Mouse (Mus musculus): ENCODE data around the gene Eif4e1b. TPM values are rescaled to one million over a fixed set of nuclear protein-coding genes. Genes with fewer than 3 reads are reported as not detected.

Eif4e1b gene
- not detected in 2 replicates for polyA plus RNA-seq (2014; fragmentation: Nextera tagmentation; extraction: Ambion mirVana)

DNA sequence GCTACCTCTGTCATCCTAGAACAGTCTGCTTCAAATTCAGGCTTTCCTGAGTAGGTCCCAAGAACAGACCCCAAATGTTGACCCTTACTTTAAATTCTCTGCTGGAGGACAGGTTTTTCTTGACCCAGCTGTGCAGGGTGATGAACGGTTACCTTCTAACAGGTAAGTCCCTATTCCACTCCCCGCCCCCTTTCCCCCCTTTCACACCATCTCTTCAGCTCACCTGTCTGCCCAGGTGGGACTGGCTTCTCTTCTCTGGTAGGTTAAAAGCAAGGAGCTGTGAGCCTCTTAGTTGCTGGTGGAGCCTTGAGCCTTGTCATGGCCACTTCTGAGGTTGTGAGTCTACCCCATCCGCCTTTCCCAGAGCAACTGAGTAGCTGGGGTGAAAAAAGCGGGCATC, at the start of gene Eif4e1b:
Gene Eif4e1b (plus strand): TSS at position 301 of the 400 bp plus-strand sequence.
- no peak within 1 kb of the TSS for H3K9ac ChIP-seq
- no peaks in the 10 kb centered on the region for H3K36me3 ChIP-seq (replicated peaks; ENCODE audit: control insufficient read depth, insufficient read depth)
- H3K4me1 ChIP-seq (replicated peaks; ENCODE audit: control insufficient read depth, insufficient read depth, low read length): no peaks in the 10 kb centered on the region
- WGBS: 86% methylated on average over 4 of the region's 4 CpGs
- H3K4me2 ChIP-seq (replicated peaks): no peak within 1 kb of the TSS
- DNase-seq (ENCODE audit: low spot score) (no peak), ATAC-seq (ENCODE audit: low FRiP score) (no peak)
- H3K4me3 ChIP-seq (replicated peaks; ENCODE audit: low read length): no peak within 1 kb of the TSS
- H3K27me3 ChIP-seq (ENCODE audit: control insufficient read depth, insufficient read depth, low read length): no peaks in the 10 kb centered on the region
- H3K9me3 ChIP-seq (ENCODE audit: control insufficient read depth, low read length): no peaks in the 10 kb centered on the region
- no peak within 1 kb of the TSS for H3K27ac ChIP-seq

DNA sequence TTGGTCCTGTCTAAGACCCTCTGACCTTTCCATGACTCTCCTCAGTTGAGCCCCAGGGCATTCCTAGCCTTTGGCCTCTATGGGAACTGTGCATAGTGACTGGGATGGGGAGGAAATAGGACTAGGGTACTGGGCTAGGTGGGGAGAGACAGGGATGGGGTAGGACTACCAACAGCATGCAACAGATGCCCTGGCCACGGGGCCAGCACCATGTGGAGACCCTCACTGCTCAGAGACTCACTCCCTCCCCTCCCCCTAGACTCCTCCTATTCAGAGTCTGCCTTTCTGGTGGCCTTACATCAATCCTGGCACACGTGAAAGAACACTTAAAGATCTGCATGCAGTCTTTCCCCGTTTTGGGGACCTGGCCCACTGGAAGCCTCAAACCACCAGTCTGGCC, 46.9 kb upstream of the Eif4e1b start:
- Histone ChIP-seq H3K4me1 (replicated peaks; ENCODE audit: control insufficient read depth, insufficient read depth, low read length) (no peaks in the 10 kb centered on the region; the same call in 1 of the 2 replicates), H3K9me3 (ENCODE audit: control insufficient read depth, low read length) (no peaks in the 10 kb centered on the region), H3K4me3 (replicated peaks; ENCODE audit: low read length) (no peak overlapping the region), H3K9ac (no peak overlapping the region), H3K36me3 (replicated peaks; ENCODE audit: control insufficient read depth, insufficient read depth) (peaks cover 68% of the 10 kb centered on the region), H3K4me2 (replicated peaks) (no peak overlapping the region), H3K27ac (no peak overlapping the region), H3K27me3 (ENCODE audit: control insufficient read depth, insufficient read depth, low read length) (peaks cover 20% of the 10 kb centered on the region; the same call in 1 of the 2 replicates)
- ATAC-seq (ENCODE audit: low FRiP score): no peak
- 23% methylated on average over 3 of the region's 3 CpGs for WGBS
- DNase-seq (ENCODE audit: low spot score): no peak

DNA sequence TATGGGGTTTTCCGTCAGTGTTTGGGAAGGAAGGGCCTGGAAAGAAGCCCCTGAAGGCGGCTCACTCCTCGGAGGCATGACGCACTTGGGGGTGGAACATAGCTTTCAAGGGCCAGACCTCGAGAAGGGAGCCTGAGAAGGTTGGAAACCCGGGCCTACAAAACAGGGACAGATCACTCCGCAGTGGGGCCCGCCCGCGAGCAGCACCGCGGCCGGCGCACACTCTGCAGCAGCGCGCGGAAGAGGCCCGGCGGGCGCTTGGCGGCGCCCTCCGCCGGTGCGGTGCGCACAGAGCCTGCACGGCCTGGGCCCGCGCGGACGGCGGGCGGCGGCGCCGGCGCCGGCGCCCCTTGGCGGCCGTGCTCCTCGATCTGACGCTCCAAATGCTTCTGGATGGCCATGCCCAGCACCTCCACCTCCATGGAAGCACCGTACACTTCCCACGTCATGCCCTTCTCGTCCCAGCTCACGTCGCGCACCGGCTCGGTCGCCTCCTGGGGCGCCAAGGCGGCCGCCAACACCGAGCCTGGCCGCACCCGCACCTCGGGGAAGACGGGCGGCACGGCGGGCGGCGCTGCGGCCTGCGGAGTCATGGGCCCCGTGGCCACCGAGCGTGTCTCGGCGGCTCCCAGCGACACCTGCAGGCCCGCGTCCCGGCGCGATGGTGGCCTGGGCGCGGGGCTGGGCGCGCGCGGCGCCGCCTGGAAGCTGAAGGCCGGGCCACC, 46.1 kb upstream of the Eif4e1b start:
- DNase-seq (ENCODE audit: low spot score) (peak; percentile 46), ATAC-seq (ENCODE audit: low FRiP score) (0 out of 2 replicates have a peak, but pooled peaks have one; percentile 46)
- WGBS: 3% methylated on average over 73 of the region's 87 CpGs
- H3K4me1 ChIP-seq (replicated peaks; ENCODE audit: control insufficient read depth, insufficient read depth, low read length): no peaks in the 10 kb centered on the region; the same call in 1 of the 2 replicates
- H3K27me3 ChIP-seq (ENCODE audit: control insufficient read depth, insufficient read depth, low read length): peaks cover 20% of the 10 kb centered on the region; the same call in 1 of the 2 replicates
- peak overlapping the region; percentile 39 for H3K9ac ChIP-seq
- no peak overlapping the region for H3K27ac ChIP-seq
- H3K9me3 ChIP-seq (ENCODE audit: control insufficient read depth, low read length): no peaks in the 10 kb centered on the region
- peaks cover 69% of the 10 kb centered on the region for H3K36me3 ChIP-seq (replicated peaks; ENCODE audit: control insufficient read depth, insufficient read depth)
- peak overlapping the region; percentile 42 for H3K4me2 ChIP-seq (replicated peaks)
- H3K4me3 ChIP-seq (replicated peaks; ENCODE audit: low read length): peak overlapping the region; percentile 14

DNA sequence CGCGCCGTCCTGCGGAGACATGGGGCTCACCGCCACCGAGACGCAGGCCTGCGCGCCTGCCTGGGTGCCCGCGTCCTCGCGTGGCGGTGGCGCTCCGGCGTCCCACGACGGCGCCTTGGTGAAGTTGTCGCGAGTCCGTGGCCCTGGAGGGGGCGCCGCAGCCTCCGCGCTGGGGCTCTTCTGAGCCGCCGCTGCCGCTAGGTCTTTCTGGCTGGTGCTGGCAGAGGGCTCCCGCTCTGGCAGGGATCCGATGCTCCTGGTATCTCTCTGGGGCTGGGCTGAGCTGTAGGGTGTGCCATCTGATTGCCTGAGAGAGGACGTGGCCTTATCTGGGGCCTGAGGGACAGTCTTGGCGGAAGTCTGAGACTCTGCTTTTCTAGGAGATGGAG, 45.6 kb upstream of the Eif4e1b start:
- 9% methylated on average over 20 of the region's 34 CpGs for WGBS
- Histone ChIP-seq H3K4me3 (replicated peaks; ENCODE audit: low read length) (peak overlapping the region; percentile 14; the same call in 1 of the 2 replicates), H3K9me3 (ENCODE audit: control insufficient read depth, low read length) (no peaks in the 10 kb centered on the region), H3K27me3 (ENCODE audit: control insufficient read depth, insufficient read depth, low read length) (peaks cover 20% of the 10 kb centered on the region; the same call in 1 of the 2 replicates), H3K27ac (no peak overlapping the region), H3K9ac (peak overlapping the region; percentile 39; the same call in 1 of the 2 replicates), H3K4me2 (replicated peaks) (peak overlapping the region; percentile 42), H3K4me1 (replicated peaks; ENCODE audit: control insufficient read depth, insufficient read depth, low read length) (no peaks in the 10 kb centered on the region; the same call in 1 of the 2 replicates), H3K36me3 (replicated peaks; ENCODE audit: control insufficient read depth, insufficient read depth) (peaks cover 71% of the 10 kb centered on the region)
- no peak for DNase-seq (ENCODE audit: low spot score)
- ATAC-seq (ENCODE audit: low FRiP score): no peak

DNA sequence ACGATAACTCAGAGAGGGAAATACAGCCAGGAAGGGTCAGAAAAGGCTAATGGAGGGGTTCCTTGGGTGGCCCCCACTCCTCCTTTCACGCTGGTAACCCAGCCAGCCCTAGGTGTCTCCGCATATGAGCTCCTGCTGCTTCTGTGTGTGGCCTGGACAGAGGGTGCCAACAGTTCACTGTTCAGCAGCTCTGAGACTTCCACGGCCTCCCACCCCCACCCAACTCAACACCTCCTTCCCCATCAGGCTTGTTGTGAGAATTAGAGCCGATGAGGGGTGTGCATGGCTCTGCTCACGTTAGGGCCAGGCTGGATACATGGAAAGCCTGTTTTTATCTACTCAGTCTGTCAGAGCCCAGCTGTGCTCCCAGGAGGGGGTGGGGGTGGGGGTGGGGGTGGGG, 37.7 kb upstream of the Eif4e1b start:
- peaks cover 3% of the 10 kb centered on the region for H3K27me3 ChIP-seq (ENCODE audit: control insufficient read depth, insufficient read depth, low read length)
- peak overlapping the region; percentile 31 for H3K9ac ChIP-seq
- H3K4me3 ChIP-seq (replicated peaks; ENCODE audit: low read length): no peak overlapping the region
- H3K9me3 ChIP-seq (ENCODE audit: control insufficient read depth, low read length): no peaks in the 10 kb centered on the region
- DNase-seq (ENCODE audit: low spot score): no peak
- H3K36me3 ChIP-seq (replicated peaks; ENCODE audit: control insufficient read depth, insufficient read depth): peaks cover 21% of the 10 kb centered on the region
- 41% methylated on average over 6 of the region's 6 CpGs for WGBS
- no peak for ATAC-seq (ENCODE audit: low FRiP score)
- H3K4me2 ChIP-seq (replicated peaks): peak overlapping the region; percentile 33
- no peak overlapping the region for H3K27ac ChIP-seq
- H3K4me1 ChIP-seq (replicated peaks; ENCODE audit: control insufficient read depth, insufficient read depth, low read length): peaks cover 36% of the 10 kb centered on the region

DNA sequence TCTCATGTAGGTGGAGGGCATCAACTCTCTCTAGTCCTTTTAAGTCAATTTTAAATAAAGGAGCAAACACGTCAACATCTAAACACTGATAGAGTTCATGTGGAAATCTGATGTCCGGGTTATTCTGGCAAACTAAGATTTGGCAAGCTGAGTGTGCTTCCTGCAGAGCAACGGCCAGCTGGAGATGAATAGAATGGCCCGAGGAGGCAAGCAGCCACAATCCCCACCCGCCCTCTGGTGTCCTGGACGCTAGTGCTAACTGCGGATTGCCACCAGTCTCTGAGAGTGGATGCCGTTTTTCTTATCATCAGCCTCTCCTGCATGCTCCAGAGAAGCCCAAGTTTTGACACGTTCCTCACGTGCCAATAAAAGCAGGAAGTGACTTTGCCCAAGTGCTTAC, 36.9 kb upstream of the Eif4e1b start:
- Histone ChIP-seq H3K27ac (no peak overlapping the region), H3K27me3 (ENCODE audit: control insufficient read depth, insufficient read depth, low read length) (peaks cover 10% of the 10 kb centered on the region), H3K4me2 (replicated peaks) (peak overlapping the region; percentile 71), H3K9ac (0 out of 2 replicates have a peak overlapping the region, but pooled peaks have one; percentile 21), H3K4me1 (replicated peaks; ENCODE audit: control insufficient read depth, insufficient read depth, low read length) (peaks cover 36% of the 10 kb centered on the region), H3K4me3 (replicated peaks; ENCODE audit: low read length) (no peak overlapping the region), H3K9me3 (ENCODE audit: control insufficient read depth, low read length) (no peaks in the 10 kb centered on the region), H3K36me3 (replicated peaks; ENCODE audit: control insufficient read depth, insufficient read depth) (peaks cover 17% of the 10 kb centered on the region; the same call in 1 of the 2 replicates)
- no peak for ATAC-seq (ENCODE audit: low FRiP score)
- 30% methylated on average over 10 of the region's 10 CpGs for WGBS
- no peak for DNase-seq (ENCODE audit: low spot score)

DNA sequence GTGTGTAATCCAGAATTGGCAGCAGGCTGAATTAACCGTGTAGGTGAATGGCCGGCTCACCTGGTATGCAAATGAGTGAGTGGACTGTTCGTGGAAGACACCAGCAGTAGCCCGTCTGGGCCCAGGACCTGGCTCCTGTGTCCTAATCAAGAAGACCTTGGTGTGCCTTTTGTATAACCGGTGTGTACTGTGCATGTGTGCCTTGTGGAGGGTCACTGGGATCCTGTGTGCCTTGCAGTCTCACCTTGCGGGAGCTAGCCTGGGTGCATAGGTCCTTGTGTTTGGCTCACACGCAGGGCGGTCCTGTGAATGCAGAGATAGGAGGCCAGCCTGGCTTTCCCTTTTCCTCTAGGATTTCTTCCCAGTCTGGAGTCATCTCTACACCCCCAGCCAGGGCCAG, 35.6 kb upstream of the Eif4e1b start:
- Histone ChIP-seq H3K4me1 (replicated peaks; ENCODE audit: control insufficient read depth, insufficient read depth, low read length) (peaks cover 36% of the 10 kb centered on the region), H3K4me3 (replicated peaks; ENCODE audit: low read length) (peak overlapping the region; percentile 74), H3K4me2 (replicated peaks) (peak overlapping the region; percentile 71), H3K27me3 (ENCODE audit: control insufficient read depth, insufficient read depth, low read length) (peaks cover 12% of the 10 kb centered on the region), H3K9me3 (ENCODE audit: control insufficient read depth, low read length) (no peaks in the 10 kb centered on the region), H3K36me3 (replicated peaks; ENCODE audit: control insufficient read depth, insufficient read depth) (peaks cover 14% of the 10 kb centered on the region; the same call in 1 of the 2 replicates), H3K9ac (peak overlapping the region; percentile 85), H3K27ac (peak overlapping the region; percentile 89)
- 78% methylated on average over 8 of the region's 8 CpGs for WGBS
- no peak for ATAC-seq (ENCODE audit: low FRiP score)
- DNase-seq (ENCODE audit: low spot score): no peak

DNA sequence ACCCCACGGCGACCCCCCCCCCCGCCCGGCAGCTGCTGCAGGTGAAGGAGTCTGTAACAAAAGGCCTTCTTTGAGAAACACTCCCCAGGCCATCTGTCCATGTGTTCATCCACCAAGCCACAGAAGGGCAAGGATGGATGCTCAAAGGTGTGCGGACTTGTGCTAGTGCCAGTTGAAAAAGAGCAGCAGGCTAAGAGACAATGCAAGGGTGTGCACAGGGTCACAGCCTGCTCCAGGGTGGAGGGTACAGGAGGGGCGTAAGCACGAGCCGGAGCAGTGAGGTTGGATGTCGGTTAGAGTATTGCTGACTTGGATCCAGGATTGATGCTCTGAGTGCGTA, 35.1 kb upstream of the Eif4e1b start:
- peaks cover 14% of the 10 kb centered on the region; the same call in 1 of the 2 replicates for H3K36me3 ChIP-seq (replicated peaks; ENCODE audit: control insufficient read depth, insufficient read depth)
- peak overlapping the region; percentile 71 for H3K4me2 ChIP-seq (replicated peaks)
- WGBS: 21% methylated on average over 10 of the region's 10 CpGs
- peak overlapping the region; percentile 89 for H3K27ac ChIP-seq
- H3K9me3 ChIP-seq (ENCODE audit: control insufficient read depth, low read length): no peaks in the 10 kb centered on the region
- peak overlapping the region; percentile 85 for H3K9ac ChIP-seq
- H3K4me1 ChIP-seq (replicated peaks; ENCODE audit: control insufficient read depth, insufficient read depth, low read length): peaks cover 36% of the 10 kb centered on the region
- ATAC-seq (ENCODE audit: low FRiP score): peak; percentile 29; the same call in 1 of the 2 replicates
- no peak for DNase-seq (ENCODE audit: low spot score)
- H3K27me3 ChIP-seq (ENCODE audit: control insufficient read depth, insufficient read depth, low read length): peaks cover 12% of the 10 kb centered on the region
- H3K4me3 ChIP-seq (replicated peaks; ENCODE audit: low read length): peak overlapping the region; percentile 74

DNA sequence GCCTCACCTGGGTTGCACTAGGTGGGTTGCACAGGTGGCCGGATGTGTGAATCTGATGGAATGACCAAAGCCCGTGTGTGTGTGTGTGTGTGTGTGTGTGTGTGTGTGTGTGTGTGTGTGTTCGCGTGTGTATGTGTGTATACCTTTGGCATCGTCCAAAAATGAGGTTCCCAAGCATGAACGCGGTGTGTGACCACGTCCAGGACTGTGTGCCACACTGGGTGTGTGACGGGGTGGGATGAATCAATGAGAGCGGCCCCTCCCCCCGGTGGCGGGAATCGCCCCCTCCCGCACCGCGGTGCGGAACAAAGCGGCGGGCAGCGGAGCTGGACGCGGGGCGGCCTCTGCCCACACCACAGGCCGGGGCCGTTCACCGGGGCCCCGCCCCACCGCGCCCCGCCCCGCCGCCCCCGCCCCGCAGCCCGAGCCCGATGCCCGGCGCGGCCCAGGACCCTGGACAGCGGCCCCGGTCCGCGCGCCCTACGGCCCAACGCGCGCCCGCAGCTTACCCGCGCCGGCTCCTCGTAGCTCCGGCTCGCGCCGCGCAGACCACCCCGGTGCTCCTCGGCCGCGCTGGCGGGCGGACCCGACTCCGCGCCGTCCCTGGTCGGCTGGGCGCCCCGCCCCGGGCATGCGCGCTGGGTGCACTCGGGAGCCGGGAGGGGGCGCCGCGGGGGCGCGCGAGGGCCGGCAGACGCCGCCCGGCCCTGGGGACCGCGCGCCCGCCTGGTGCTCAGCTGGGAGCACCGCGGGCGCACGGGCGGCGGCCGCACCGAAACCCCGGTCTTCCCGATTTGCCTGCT, 34.5 kb upstream of the Eif4e1b start:
- Histone ChIP-seq H3K9me3 (ENCODE audit: control insufficient read depth, low read length) (no peaks in the 10 kb centered on the region), H3K4me1 (replicated peaks; ENCODE audit: control insufficient read depth, insufficient read depth, low read length) (peaks cover 42% of the 10 kb centered on the region), H3K27ac (peak overlapping the region; percentile 89), H3K27me3 (ENCODE audit: control insufficient read depth, insufficient read depth, low read length) (peaks cover 12% of the 10 kb centered on the region), H3K36me3 (replicated peaks; ENCODE audit: control insufficient read depth, insufficient read depth) (peaks cover 9% of the 10 kb centered on the region; the same call in 1 of the 2 replicates), H3K4me2 (replicated peaks) (peak overlapping the region; percentile 71), H3K9ac (peak overlapping the region; percentile 85), H3K4me3 (replicated peaks; ENCODE audit: low read length) (peak overlapping the region; percentile 74)
- ATAC-seq (ENCODE audit: low FRiP score) (peak; percentile 81), DNase-seq (ENCODE audit: low spot score) (peak; percentile 83)
- under 1% methylated on average over 85 of the region's 100 CpGs for WGBS
